Mouse (Mus musculus): ENCODE measurements at regions not wholly inside any gene's neighbourhood (a gene's known extent, or its start where the extent isn't known, plus 50 kb on each side); places are given as distances from the start of the nearest gene placed in this dataset.

- H3K36me3 ChIP-seq (ENCODE audit: control insufficient read depth, insufficient read depth, low read length, poor library complexity, severe bottlenecking): no peaks in the 10 kb centered on the region
- in situ Hi-C loops (cut with MboI; ENCODE audit: low sequenced_read_pairs in 2 of 2, unreplicated experiment in 2 of 2): no loop called here
- H3K9me3 ChIP-seq (ENCODE audit: control insufficient read depth, insufficient read depth, low read depth, low read length): no peaks in the 10 kb centered on the region
- no peak overlapping the region for H3K4me3 ChIP-seq (ENCODE audit: insufficient read depth in 1 of 2, low read depth in 1 of 2, low read length in 2 of 2, poor library complexity in 1 of 2, severe bottlenecking in 1 of 2)
- no peaks in the 10 kb centered on the region for H3K4me1 ChIP-seq (ENCODE audit: control insufficient read depth in 2 of 2, insufficient read depth in 2 of 2, low read length in 2 of 2, poor library complexity in 1 of 2)
- no peak overlapping the region for H3K27ac ChIP-seq (ENCODE audit: insufficient read depth, low read depth, low read length, poor library complexity, severe bottlenecking)
- DNase-seq (ENCODE audit: low read depth, low spot score): no peak
- H3K9ac ChIP-seq (ENCODE audit: insufficient read depth, low read depth, low read length, poor library complexity, severe bottlenecking): no peak overlapping the region
- TF ChIP-seq ZNF384 (IDR thresholded peaks at IDR 0.05; ENCODE audit: low read depth, low read length) (no peak), ZC3H11A (IDR thresholded peaks at IDR 0.05; ENCODE audit: borderline replicate concordance, low read depth, low read length) (no peak), MAFK (IDR thresholded peaks at IDR 0.05; ENCODE audit: insufficient read depth, low read depth, low read length) (no peak), CHD2 (IDR thresholded peaks at IDR 0.05; ENCODE audit: low read depth, low read length) (no peak), HCFC1 (IDR thresholded peaks at IDR 0.05; ENCODE audit: borderline replicate concordance, insufficient read depth, low read length) (no peak)
Observed at GRCm38 (mm10) chr12:68947240-68947639, 211.7 kb downstream of the Rps29 start.

GRCm38 (mm10) chr12:68910590-68910989, 248.4 kb downstream of the Rps29 start:
- Histone ChIP-seq H3K4me3 (ENCODE audit: insufficient read depth in 1 of 2, low read depth in 1 of 2, low read length in 2 of 2, poor library complexity in 1 of 2, severe bottlenecking in 1 of 2) (no peak overlapping the region), H3K4me1 (ENCODE audit: control insufficient read depth in 2 of 2, insufficient read depth in 2 of 2, low read length in 2 of 2, poor library complexity in 1 of 2) (no peaks in the 10 kb centered on the region), H3K27ac (ENCODE audit: insufficient read depth, low read depth, low read length, poor library complexity, severe bottlenecking) (no peak overlapping the region), H3K9me3 (ENCODE audit: control insufficient read depth, insufficient read depth, low read depth, low read length) (no peaks in the 10 kb centered on the region), H3K9ac (ENCODE audit: insufficient read depth, low read depth, low read length, poor library complexity, severe bottlenecking) (no peak overlapping the region), H3K36me3 (ENCODE audit: control insufficient read depth, insufficient read depth, low read length, poor library complexity, severe bottlenecking) (no peaks in the 10 kb centered on the region)
- DNase-seq (ENCODE audit: low read depth, low spot score): no peak
- TF ChIP-seq MAFK (IDR thresholded peaks at IDR 0.05; ENCODE audit: insufficient read depth, low read depth, low read length): no peak
- in situ Hi-C loops (cut with MboI; ENCODE audit: low sequenced_read_pairs in 2 of 2, unreplicated experiment in 2 of 2): no loop called here

DNA sequence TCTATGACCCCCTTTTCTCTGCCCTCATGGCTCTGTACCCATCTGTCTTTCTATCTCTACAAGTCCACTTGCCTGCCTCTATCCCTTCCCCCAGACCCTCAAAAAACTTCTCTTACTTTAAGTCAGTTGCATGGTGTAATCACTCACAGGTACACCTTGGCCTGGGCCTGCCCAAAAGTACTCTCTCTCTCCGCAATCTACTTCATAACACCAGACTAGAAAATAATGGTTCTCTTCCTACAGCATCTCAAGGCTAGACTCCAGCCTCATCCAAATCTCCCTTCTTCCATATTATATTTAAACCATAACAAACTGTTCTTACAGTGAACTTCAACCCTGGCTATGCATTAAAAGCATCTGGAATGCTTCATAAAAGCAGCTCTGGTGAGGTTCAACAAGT, 254.2 kb downstream of the Rps29 start:
- DNase-seq (ENCODE audit: low read depth, low spot score): no peak
- in situ Hi-C loops (cut with MboI; ENCODE audit: low sequenced_read_pairs in 2 of 2, unreplicated experiment in 2 of 2): no loop called here
- H3K4me1 ChIP-seq (ENCODE audit: control insufficient read depth in 2 of 2, insufficient read depth in 2 of 2, low read length in 2 of 2, poor library complexity in 1 of 2): no peaks in the 10 kb centered on the region
- H3K36me3 ChIP-seq (ENCODE audit: control insufficient read depth, insufficient read depth, low read length, poor library complexity, severe bottlenecking): no peaks in the 10 kb centered on the region
- H3K4me3 ChIP-seq (ENCODE audit: insufficient read depth in 1 of 2, low read depth in 1 of 2, low read length in 2 of 2, poor library complexity in 1 of 2, severe bottlenecking in 1 of 2): no peak overlapping the region
- no peaks in the 10 kb centered on the region for H3K9me3 ChIP-seq (ENCODE audit: control insufficient read depth, insufficient read depth, low read depth, low read length)
- H3K27ac ChIP-seq (ENCODE audit: insufficient read depth, low read depth, low read length, poor library complexity, severe bottlenecking): no peak overlapping the region
- no peak overlapping the region for H3K9ac ChIP-seq (ENCODE audit: insufficient read depth, low read depth, low read length, poor library complexity, severe bottlenecking)
- no peak for TF ChIP-seq ZC3H11A (IDR thresholded peaks at IDR 0.05; ENCODE audit: borderline replicate concordance, low read depth, low read length)
- no peak for TF ChIP-seq HCFC1 (IDR thresholded peaks at IDR 0.05; ENCODE audit: borderline replicate concordance, insufficient read depth, low read length)
- no peak for TF ChIP-seq MAFK (IDR thresholded peaks at IDR 0.05; ENCODE audit: insufficient read depth, low read depth, low read length)
- no peak for TF ChIP-seq ZNF384 (IDR thresholded peaks at IDR 0.05; ENCODE audit: low read depth, low read length)
- no peak for TF ChIP-seq CHD2 (IDR thresholded peaks at IDR 0.05; ENCODE audit: low read depth, low read length)

DNA sequence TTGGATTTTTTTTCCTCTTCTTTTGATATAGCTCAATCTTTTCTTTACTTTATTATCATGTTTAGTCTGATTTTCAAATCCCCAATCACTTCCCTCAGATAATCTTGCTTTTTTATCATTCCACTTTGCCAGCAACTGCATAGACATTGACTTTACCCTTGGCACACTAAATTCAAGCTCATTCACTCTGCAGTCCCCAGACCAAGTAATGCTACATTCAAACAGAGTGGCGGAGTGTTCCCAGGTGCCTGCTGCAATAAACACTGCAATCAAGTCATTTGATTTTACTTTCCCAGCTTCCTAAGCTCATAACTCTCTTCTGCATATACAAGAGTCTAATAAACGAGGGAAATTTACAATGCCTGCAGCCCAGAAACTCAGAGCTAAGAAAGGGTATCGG, 269.8 kb downstream of the Rps29 start:
- H3K4me1 ChIP-seq (ENCODE audit: control insufficient read depth in 2 of 2, insufficient read depth in 2 of 2, low read length in 2 of 2, poor library complexity in 1 of 2): no peaks in the 10 kb centered on the region
- in situ Hi-C loops (cut with MboI; ENCODE audit: low sequenced_read_pairs in 2 of 2, unreplicated experiment in 2 of 2): no loop called here
- H3K36me3 ChIP-seq (ENCODE audit: control insufficient read depth, insufficient read depth, low read length, poor library complexity, severe bottlenecking): no peaks in the 10 kb centered on the region
- TF ChIP-seq ZNF384 (IDR thresholded peaks at IDR 0.05; ENCODE audit: low read depth, low read length) (no peak), MAFK (IDR thresholded peaks at IDR 0.05; ENCODE audit: insufficient read depth, low read depth, low read length) (no peak), HCFC1 (IDR thresholded peaks at IDR 0.05; ENCODE audit: borderline replicate concordance, insufficient read depth, low read length) (no peak), CHD2 (IDR thresholded peaks at IDR 0.05; ENCODE audit: low read depth, low read length) (no peak), ZC3H11A (IDR thresholded peaks at IDR 0.05; ENCODE audit: borderline replicate concordance, low read depth, low read length) (no peak)
- DNase-seq (ENCODE audit: low read depth, low spot score): no peak
- no peaks in the 10 kb centered on the region for H3K9me3 ChIP-seq (ENCODE audit: control insufficient read depth, insufficient read depth, low read depth, low read length)
- no peak overlapping the region for H3K27ac ChIP-seq (ENCODE audit: insufficient read depth, low read depth, low read length, poor library complexity, severe bottlenecking)
- no peak overlapping the region for H3K4me3 ChIP-seq (ENCODE audit: insufficient read depth in 1 of 2, low read depth in 1 of 2, low read length in 2 of 2, poor library complexity in 1 of 2, severe bottlenecking in 1 of 2)
- H3K9ac ChIP-seq (ENCODE audit: insufficient read depth, low read depth, low read length, poor library complexity, severe bottlenecking): no peak overlapping the region

- in situ Hi-C loops (cut with MboI; ENCODE audit: low sequenced_read_pairs in 2 of 2, unreplicated experiment in 2 of 2): no loop called here
- Histone ChIP-seq H3K9ac (ENCODE audit: insufficient read depth, low read depth, low read length, poor library complexity, severe bottlenecking) (no peak overlapping the region), H3K9me3 (ENCODE audit: control insufficient read depth, insufficient read depth, low read depth, low read length) (no peaks in the 10 kb centered on the region), H3K4me3 (ENCODE audit: insufficient read depth in 1 of 2, low read depth in 1 of 2, low read length in 2 of 2, poor library complexity in 1 of 2, severe bottlenecking in 1 of 2) (no peak overlapping the region), H3K4me1 (ENCODE audit: control insufficient read depth in 2 of 2, insufficient read depth in 2 of 2, low read length in 2 of 2, poor library complexity in 1 of 2) (0 out of 4 replicates have a peak, but pooled peaks cover 0 to 2% of the 10 kb centered on the region in 2 experiments), H3K36me3 (ENCODE audit: control insufficient read depth, insufficient read depth, low read length, poor library complexity, severe bottlenecking) (no peaks in the 10 kb centered on the region), H3K27ac (ENCODE audit: insufficient read depth, low read depth, low read length, poor library complexity, severe bottlenecking) (no peak overlapping the region)
- DNase-seq (ENCODE audit: low read depth, low spot score): no peak
- TF ChIP-seq CHD2 (IDR thresholded peaks at IDR 0.05; ENCODE audit: low read depth, low read length): no peak
Observed at GRCm38 (mm10) chr12:68882503-68882902, 276.5 kb downstream of the Rps29 start.
